Mouse (Mus musculus): ENCODE results near the gene Meis1. TPM values are rescaled to one million over a fixed set of nuclear protein-coding genes. Genes with fewer than 3 reads are reported as not detected.

The Meis1 gene
- polyA plus RNA-seq, 1 experiment from 2014 or later, result 178 TPM

DNA sequence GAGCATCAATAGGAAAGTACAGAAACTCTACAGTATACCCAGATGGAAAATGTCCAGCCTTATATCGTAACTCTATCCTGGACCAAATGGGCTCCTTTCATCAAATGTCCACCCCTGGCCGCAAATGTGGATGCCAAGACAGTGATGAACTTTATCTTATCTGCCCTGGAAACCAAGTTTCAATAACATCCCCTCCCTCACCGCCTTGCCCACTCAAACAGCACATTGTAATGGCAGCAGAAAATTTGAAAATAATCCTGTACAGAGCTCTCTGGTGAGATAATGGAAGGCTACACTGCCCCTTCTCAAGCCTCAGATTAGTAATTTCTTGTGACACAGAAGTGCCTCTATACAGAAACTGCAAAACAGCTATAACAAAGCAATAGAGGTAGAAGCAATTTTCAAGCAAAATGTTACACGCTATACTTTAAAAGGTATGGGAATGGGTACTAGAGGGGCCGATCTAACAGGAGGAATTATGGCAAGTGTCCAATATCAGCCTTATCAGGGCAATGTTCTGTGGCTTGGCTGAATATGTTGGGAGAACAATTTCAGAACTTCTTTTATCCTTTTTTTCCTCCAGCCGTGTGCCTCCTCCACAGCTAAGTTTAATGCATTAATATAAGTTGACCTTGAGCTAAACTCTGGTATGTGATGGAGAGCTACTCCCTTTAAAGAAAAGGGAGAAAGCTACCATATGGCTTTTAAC lies 106.3 kb downstream of the Meis1 start:
- Histone ChIP-seq H3K9me3 (ENCODE audit: control insufficient read depth, low read length) (no peaks in the 10 kb centered on the region), H3K27me3 (ENCODE audit: control insufficient read depth, insufficient read depth, low read length) (no peaks in the 10 kb centered on the region), H3K4me3 (replicated peaks; ENCODE audit: low read length) (no peak overlapping the region), H3K27ac (0 out of 2 replicates have a peak overlapping the region, but pooled peaks have one; percentile 14), H3K4me2 (replicated peaks) (no peak overlapping the region), H3K9ac (no peak overlapping the region), H3K36me3 (replicated peaks; ENCODE audit: control insufficient read depth, insufficient read depth) (no peaks in the 10 kb centered on the region), H3K4me1 (replicated peaks; ENCODE audit: control insufficient read depth, insufficient read depth, low read length) (peaks cover 62% of the 10 kb centered on the region)
- DNase-seq (ENCODE audit: low spot score) (no peak), ATAC-seq (ENCODE audit: low FRiP score) (no peak)
- WGBS, result 52% methylated on average over 6 of the region's 6 CpGs

DNA sequence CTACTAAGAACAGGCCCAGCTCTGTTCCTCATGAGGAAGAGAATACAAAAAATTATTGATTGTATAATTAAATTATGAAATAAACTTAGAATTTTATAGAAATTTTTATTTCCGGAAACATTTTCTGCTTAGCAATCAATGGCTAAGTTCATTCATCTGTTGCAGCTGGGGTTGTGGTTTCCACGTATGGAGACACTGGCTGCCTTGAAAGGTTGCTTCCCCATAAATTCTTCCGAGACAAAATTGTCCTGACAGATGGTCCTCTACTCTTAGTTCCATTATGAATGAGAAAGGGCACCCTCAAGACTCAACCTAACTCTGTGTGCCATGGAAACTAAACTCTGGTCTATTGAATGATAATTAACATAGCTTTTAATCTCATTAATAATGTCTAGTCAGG lies 111.9 kb downstream of the Meis1 start:
- peaks cover 20% of the 10 kb centered on the region; the same call in 1 of the 2 replicates for H3K36me3 ChIP-seq (replicated peaks; ENCODE audit: control insufficient read depth, insufficient read depth)
- WGBS, result 56% methylated on average over 3 of the region's 3 CpGs
- ATAC-seq (ENCODE audit: low FRiP score) (no peak), DNase-seq (ENCODE audit: low spot score) (no peak)
- no peak overlapping the region for H3K4me2 ChIP-seq (replicated peaks)
- H3K4me1 ChIP-seq (replicated peaks; ENCODE audit: control insufficient read depth, insufficient read depth, low read length), result peaks cover 18% of the 10 kb centered on the region
- H3K4me3 ChIP-seq (replicated peaks; ENCODE audit: low read length), result no peak overlapping the region
- H3K27ac ChIP-seq, result no peak overlapping the region
- no peak overlapping the region for H3K9ac ChIP-seq
- no peaks in the 10 kb centered on the region for H3K9me3 ChIP-seq (ENCODE audit: control insufficient read depth, low read length)
- no peaks in the 10 kb centered on the region for H3K27me3 ChIP-seq (ENCODE audit: control insufficient read depth, insufficient read depth, low read length)

DNA sequence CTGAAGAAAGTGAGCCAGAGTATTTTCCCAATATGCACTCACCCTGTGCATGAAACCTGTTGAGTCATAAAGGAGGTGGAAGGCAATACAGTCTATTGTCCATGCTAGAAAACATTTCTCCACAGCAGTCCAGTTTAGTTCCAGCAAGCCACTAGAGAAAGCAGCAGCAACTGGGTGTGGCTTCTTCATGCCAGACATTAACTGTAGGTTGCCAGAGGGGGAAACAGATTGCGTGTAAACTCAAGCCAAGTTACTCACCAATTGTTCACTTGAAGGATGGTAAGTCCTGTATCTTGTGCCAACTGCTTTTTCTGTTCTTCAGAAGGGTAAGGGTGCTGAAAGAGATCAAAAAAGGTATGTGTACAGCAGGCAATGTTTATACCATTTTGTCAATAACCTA lies 113.4 kb downstream of the Meis1 start:
- Histone ChIP-seq H3K27ac (0 out of 2 replicates have a peak overlapping the region, but pooled peaks have one; percentile 5), H3K27me3 (ENCODE audit: control insufficient read depth, insufficient read depth, low read length) (no peaks in the 10 kb centered on the region), H3K9ac (no peak overlapping the region), H3K4me3 (replicated peaks; ENCODE audit: low read length) (no peak overlapping the region), H3K4me2 (replicated peaks) (no peak overlapping the region), H3K9me3 (ENCODE audit: control insufficient read depth, low read length) (no peaks in the 10 kb centered on the region), H3K36me3 (replicated peaks; ENCODE audit: control insufficient read depth, insufficient read depth) (peaks cover 20% of the 10 kb centered on the region; the same call in 1 of the 2 replicates), H3K4me1 (replicated peaks; ENCODE audit: control insufficient read depth, insufficient read depth, low read length) (0 out of 2 replicates have a peak, but pooled peaks cover 6% of the 10 kb centered on the region)
- no peak for DNase-seq (ENCODE audit: low spot score)
- WGBS, result 81% methylated on average over 1 of the region's 1 CpGs
- no peak for ATAC-seq (ENCODE audit: low FRiP score)

DNA sequence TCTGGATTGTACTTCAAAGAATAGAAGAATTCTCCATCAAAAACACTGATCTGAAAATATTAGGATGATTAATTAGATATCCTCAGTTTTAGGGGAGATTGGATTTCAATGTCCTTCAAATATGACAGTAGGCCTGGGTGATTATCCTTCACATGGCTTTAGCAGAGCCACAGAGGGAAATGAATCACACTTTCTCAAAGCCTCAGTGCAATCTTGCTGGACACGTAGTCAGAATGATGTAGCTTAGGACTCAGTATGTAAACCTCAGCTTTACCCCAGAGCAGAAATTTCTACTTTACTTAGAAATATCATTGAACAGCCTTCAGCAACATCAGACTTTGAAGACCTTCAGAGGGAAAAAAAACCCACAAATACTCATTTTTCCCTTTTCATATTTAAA lies 113.9 kb downstream of the Meis1 start:
- 86% methylated on average over 1 of the region's 1 CpGs for WGBS
- ATAC-seq (ENCODE audit: low FRiP score) (no peak), DNase-seq (ENCODE audit: low spot score) (no peak)
- Histone ChIP-seq H3K9ac (no peak overlapping the region), H3K4me2 (replicated peaks) (no peak overlapping the region), H3K27me3 (ENCODE audit: control insufficient read depth, insufficient read depth, low read length) (no peaks in the 10 kb centered on the region), H3K9me3 (ENCODE audit: control insufficient read depth, low read length) (no peaks in the 10 kb centered on the region), H3K4me1 (replicated peaks; ENCODE audit: control insufficient read depth, insufficient read depth, low read length) (0 out of 2 replicates have a peak, but pooled peaks cover 5% of the 10 kb centered on the region), H3K4me3 (replicated peaks; ENCODE audit: low read length) (no peak overlapping the region), H3K27ac (no peak overlapping the region), H3K36me3 (replicated peaks; ENCODE audit: control insufficient read depth, insufficient read depth) (peaks cover 20% of the 10 kb centered on the region; the same call in 1 of the 2 replicates)

DNA sequence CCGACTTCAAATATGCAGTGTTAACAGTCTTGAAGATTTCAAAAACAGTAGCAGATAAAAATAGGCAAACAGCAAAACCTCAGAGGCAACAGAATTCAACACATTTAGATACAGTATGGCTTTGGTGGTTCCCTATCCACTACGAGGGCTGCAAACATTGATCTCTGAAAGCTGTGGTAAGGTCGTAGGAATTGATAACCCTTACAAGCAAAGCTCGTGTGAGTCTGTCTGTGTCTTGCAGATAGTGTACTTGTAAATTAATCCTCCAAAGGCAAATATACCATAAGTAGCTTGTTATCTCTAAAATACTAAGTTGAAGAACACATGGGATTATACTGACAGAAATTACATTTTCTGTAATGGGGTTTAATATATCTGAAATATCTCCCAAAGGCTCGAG lies 114.5 kb downstream of the Meis1 start:
- peaks cover 20% of the 10 kb centered on the region; the same call in 1 of the 2 replicates for H3K36me3 ChIP-seq (replicated peaks; ENCODE audit: control insufficient read depth, insufficient read depth)
- H3K27me3 ChIP-seq (ENCODE audit: control insufficient read depth, insufficient read depth, low read length), result no peaks in the 10 kb centered on the region
- no peak overlapping the region for H3K27ac ChIP-seq
- H3K4me3 ChIP-seq (replicated peaks; ENCODE audit: low read length), result no peak overlapping the region
- ATAC-seq (ENCODE audit: low FRiP score) (no peak), DNase-seq (ENCODE audit: low spot score) (no peak)
- WGBS, result 83% methylated on average over 5 of the region's 5 CpGs
- no peak overlapping the region for H3K9ac ChIP-seq
- H3K9me3 ChIP-seq (ENCODE audit: control insufficient read depth, low read length), result no peaks in the 10 kb centered on the region
- H3K4me2 ChIP-seq (replicated peaks), result no peak overlapping the region
- peaks cover 6% of the 10 kb centered on the region; the same call in 1 of the 2 replicates for H3K4me1 ChIP-seq (replicated peaks; ENCODE audit: control insufficient read depth, insufficient read depth, low read length)

DNA sequence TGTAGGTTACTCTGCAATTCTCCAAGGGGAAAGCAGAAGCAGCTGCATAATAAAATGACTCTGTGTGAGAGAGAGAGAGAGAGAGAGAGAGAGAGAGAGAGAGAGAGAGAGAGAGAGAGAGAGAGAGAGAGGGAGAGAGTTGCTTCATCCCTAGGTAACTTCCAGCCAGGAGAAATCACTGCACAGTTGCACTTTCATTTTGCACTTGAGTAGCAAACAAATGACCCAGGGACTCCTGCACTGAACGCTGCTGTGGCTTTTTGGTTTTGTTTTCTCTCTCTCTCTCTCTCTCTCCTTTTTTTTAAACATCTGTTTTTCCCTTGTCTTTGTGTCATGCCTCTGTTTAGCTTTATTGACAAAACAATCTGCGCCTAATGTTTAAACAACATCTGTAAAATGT lies 118.3 kb downstream of the Meis1 start:
- Histone ChIP-seq H3K36me3 (replicated peaks; ENCODE audit: control insufficient read depth, insufficient read depth) (peaks cover 19% of the 10 kb centered on the region; the same call in 1 of the 2 replicates), H3K27me3 (ENCODE audit: control insufficient read depth, insufficient read depth, low read length) (no peaks in the 10 kb centered on the region), H3K4me2 (replicated peaks) (no peak overlapping the region), H3K27ac (no peak overlapping the region), H3K9me3 (ENCODE audit: control insufficient read depth, low read length) (no peaks in the 10 kb centered on the region), H3K4me1 (replicated peaks; ENCODE audit: control insufficient read depth, insufficient read depth, low read length) (peaks cover 17% of the 10 kb centered on the region; the same call in 1 of the 2 replicates), H3K9ac (no peak overlapping the region), H3K4me3 (replicated peaks; ENCODE audit: low read length) (no peak overlapping the region)
- WGBS, result 55% methylated on average over 2 of the region's 2 CpGs
- ATAC-seq (ENCODE audit: low FRiP score), result no peak
- no peak for DNase-seq (ENCODE audit: low spot score)

DNA sequence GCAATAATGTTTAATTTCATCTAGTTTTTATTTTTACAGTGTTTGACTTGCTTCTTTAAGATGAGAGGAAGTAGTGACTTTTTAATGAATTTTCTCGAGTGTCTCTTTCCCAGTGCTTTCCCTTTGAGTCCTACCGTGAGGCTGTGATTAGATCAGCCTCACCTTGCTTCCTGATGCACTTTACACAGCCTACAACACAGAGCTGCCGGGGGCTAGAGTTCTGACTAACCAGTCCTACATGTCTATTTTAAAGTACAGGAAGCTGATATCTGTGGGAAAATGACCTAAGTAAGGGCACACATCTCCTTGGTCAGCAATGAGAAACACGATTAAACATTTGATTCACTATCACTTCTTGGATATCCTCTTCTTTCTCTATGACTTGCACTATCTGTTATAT lies 119.9 kb downstream of the Meis1 start:
- no peak overlapping the region for H3K27ac ChIP-seq
- H3K4me1 ChIP-seq (replicated peaks; ENCODE audit: control insufficient read depth, insufficient read depth, low read length), result peaks cover 14% of the 10 kb centered on the region; the same call in 1 of the 2 replicates
- DNase-seq (ENCODE audit: low spot score), result no peak
- ATAC-seq (ENCODE audit: low FRiP score), result no peak
- H3K27me3 ChIP-seq (ENCODE audit: control insufficient read depth, insufficient read depth, low read length), result no peaks in the 10 kb centered on the region
- H3K36me3 ChIP-seq (replicated peaks; ENCODE audit: control insufficient read depth, insufficient read depth), result peaks cover 6% of the 10 kb centered on the region; the same call in 1 of the 2 replicates
- no peaks in the 10 kb centered on the region for H3K9me3 ChIP-seq (ENCODE audit: control insufficient read depth, low read length)
- no peak overlapping the region for H3K4me3 ChIP-seq (replicated peaks; ENCODE audit: low read length)
- no peak overlapping the region for H3K4me2 ChIP-seq (replicated peaks)
- H3K9ac ChIP-seq, result no peak overlapping the region
- WGBS, result 64% methylated on average over 4 of the region's 4 CpGs

DNA sequence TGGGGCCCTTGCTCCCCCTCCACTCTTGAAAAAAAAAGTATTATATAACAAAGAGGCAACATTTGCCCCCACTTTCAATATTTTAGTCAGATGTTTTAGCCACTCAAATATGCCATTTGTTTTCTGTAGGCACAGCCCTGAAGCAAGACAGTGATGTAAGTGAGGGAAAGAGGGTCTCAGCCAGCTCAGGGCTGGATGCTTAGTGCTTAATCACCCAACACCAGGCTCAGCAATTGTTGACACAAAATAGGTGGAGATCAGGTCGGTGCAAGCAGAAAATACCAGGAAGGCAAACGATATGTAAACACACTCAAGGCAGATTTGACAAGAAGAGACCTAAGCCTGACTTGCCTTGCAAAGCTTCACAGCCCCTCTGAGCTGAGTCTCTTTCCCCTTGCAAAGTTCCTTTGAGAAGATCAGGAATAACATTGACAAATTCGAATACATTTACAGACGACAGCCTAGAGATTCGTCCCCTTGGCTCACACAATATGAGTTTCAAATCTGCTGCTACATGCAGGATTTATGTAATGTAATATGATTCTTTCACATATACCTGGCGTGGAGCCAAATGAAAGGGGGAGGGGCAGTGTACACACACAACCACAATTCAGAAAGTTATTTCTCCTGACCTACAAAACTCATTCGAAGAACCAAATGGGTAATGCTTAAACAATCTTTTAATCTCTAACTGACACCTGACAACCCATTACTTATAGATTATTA lies 120.7 kb downstream of the Meis1 start:
- Histone ChIP-seq H3K36me3 (replicated peaks; ENCODE audit: control insufficient read depth, insufficient read depth) (peaks cover 5% of the 10 kb centered on the region; the same call in 1 of the 2 replicates), H3K9ac (no peak overlapping the region), H3K4me3 (replicated peaks; ENCODE audit: low read length) (no peak overlapping the region), H3K4me1 (replicated peaks; ENCODE audit: control insufficient read depth, insufficient read depth, low read length) (peaks cover 14% of the 10 kb centered on the region; the same call in 1 of the 2 replicates), H3K9me3 (ENCODE audit: control insufficient read depth, low read length) (no peaks in the 10 kb centered on the region), H3K27ac (no peak overlapping the region), H3K4me2 (replicated peaks) (no peak overlapping the region), H3K27me3 (ENCODE audit: control insufficient read depth, insufficient read depth, low read length) (no peaks in the 10 kb centered on the region)
- no peak for DNase-seq (ENCODE audit: low spot score)
- WGBS, result 48% methylated on average over 7 of the region's 7 CpGs
- no peak for ATAC-seq (ENCODE audit: low FRiP score)

DNA sequence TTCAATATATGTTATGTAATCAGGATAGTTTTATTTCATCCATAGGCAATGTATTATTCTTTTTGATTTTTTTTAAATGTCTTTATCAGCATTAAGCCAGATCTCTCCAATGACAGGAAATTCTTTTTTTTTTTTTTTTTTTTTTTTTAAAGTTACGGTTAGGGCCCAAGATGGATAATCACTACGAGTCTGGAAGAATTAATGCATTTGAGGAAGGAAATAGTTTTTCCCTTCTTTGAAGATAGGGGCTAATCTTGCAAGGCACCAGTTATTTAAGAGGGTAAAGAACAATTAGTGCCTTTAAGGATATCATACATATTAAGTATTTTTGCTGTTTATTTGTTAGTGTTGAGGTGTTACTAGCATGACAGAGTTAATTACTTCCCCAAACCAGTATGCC lies 121.5 kb downstream of the Meis1 start:
- WGBS, result 79% methylated on average over 2 of the region's 2 CpGs
- Histone ChIP-seq H3K4me3 (replicated peaks; ENCODE audit: low read length) (no peak overlapping the region), H3K36me3 (replicated peaks; ENCODE audit: control insufficient read depth, insufficient read depth) (peaks cover 8% of the 10 kb centered on the region; the same call in 1 of the 2 replicates), H3K4me1 (replicated peaks; ENCODE audit: control insufficient read depth, insufficient read depth, low read length) (peaks cover 14% of the 10 kb centered on the region; the same call in 1 of the 2 replicates), H3K9me3 (ENCODE audit: control insufficient read depth, low read length) (no peaks in the 10 kb centered on the region), H3K9ac (no peak overlapping the region), H3K27me3 (ENCODE audit: control insufficient read depth, insufficient read depth, low read length) (no peaks in the 10 kb centered on the region), H3K4me2 (replicated peaks) (no peak overlapping the region), H3K27ac (no peak overlapping the region)
- no peak for ATAC-seq (ENCODE audit: low FRiP score)
- no peak for DNase-seq (ENCODE audit: low spot score)
